Mouse (Mus musculus) ES-Bruce4 (cell line): Measurements from ENCODE around the gene Morc3.
A peak's percentile ranks its signal among the peaks of the same experiment; 100 is the strongest.

Experiments
- EP300 ChIP-seq: IDR thresholded peaks from 2 replicates; pipeline ENCODE4 v1.6.1; 2011; ENCODE audit warnings: low read depth, low read length; ENCODE audit not compliant: insufficient read depth
- POLR2A ChIP-seq: IDR thresholded peaks from one replicate; pipeline ENCODE4 v1.8.1; 2011; ENCODE audit warnings: low read length; ENCODE audit not compliant: insufficient read depth

DNA sequence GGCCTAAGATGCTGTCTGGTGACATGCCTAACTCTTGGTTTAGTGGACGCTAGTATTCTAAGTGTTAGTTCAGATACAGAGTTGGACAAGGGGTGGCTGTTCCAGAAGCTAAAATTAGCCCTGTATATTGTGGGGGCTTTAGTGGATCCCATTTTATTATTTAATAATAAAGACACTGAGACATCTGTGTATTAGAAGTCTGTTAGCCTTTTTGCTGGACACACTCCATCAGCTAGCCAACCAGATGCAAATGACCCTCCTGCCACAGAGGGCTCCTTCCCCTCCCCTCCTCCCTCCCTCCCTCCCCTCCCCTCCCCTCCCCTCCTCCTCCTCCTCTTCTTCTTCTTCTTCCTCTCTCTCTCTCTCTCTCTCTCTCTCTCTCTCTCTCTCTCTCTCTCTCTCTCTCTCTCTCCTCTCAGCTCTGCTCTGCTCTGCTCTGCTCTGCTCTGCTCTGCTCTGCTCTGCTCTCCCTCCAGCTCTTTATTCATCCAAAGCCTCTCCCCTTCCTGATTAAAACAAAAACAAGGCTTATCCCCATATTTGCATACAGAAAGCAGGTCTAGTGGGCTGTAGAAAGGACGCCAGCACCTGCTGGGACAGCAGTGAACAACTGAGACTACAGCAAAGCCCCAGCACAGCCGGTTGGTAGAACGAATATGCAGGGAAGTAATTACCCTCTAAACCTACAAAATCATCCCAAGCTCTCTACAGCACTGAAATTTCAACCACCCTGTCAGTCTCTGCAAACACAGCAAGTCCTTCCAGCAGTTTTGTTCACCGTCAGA, 41.8 kb upstream of the Morc3 start:
- peak; percentile 60; the same call in 1 of the 2 replicates for TF ChIP-seq EP300
- no peak for TF ChIP-seq POLR2A
